22 mouse cellular contexts compared by ENCODE assay signal in genomic region chr6:86948746-86949145, GRCm38 (mm10).
DNase-seq lines count a peak whose midpoint lies in the region; ATAC-seq lines count a peak whose summit lies in the region.
"Had no signal": no experiment of that assay in that cellular context is flagged by ENCODE, and none has a peak within 500 bp of the region (broad histone marks: within the 10 kb centered on the region; RNA-seq: fewer than 3 reads in every experiment).

No protein-coding gene starts in this region.

- no peak overlapping the region for H3K27ac ChIP-seq in forebrain, embryonic 15.5 days (replicated peaks)
- H3K27ac ChIP-seq: embryonic facial prominence, embryonic 13.5 days; heart, embryonic 15.5 days; hindbrain, embryonic 13.5 days; hindbrain, postnatal 0 days had no signal

- no peaks in the 10 kb centered on the region for H3K9me3 ChIP-seq in forebrain, embryonic 15.5 days
- H3K9me3 ChIP-seq: embryonic facial prominence, embryonic 13.5 days; heart, embryonic 15.5 days; hindbrain, embryonic 13.5 days had no signal

- peak; percentile 31 for DNase-seq in 416B (ENCODE audit: low read depth)
- DNase-seq in B cell, adult 2 months, result peak; percentile 11 to 23
- DNase-seq in ZHBTc4 (ENCODE audit: low read depth, low spot score), result peak; percentile 10
- DNase-seq in left cerebral cortex, adult 11 months (ENCODE audit: low spot score), result no peak
- DNase-seq in thymus, postnatal 25 days, result no peak
- DNase-seq in layer of hippocampus, adult 11-12 months (ENCODE audit: low spot score), result no peak
- DNase-seq: adrenal gland, postnatal 10 days; cerebellum, adult 11-12 months; cerebellum, adult 9-10 months; cerebellum, postnatal 25 days; gastrocnemius, postnatal 14 days; heart, adult 18-20 months; heart, postnatal 14 days; kidney, adult 2 months had no signal

- WGBS in forebrain, embryonic 15.5 days, result 82% methylated on average over 2 of the region's 2 CpGs

- H3K9ac ChIP-seq in forebrain, embryonic 15.5 days (replicated peaks), result no peak overlapping the region
- H3K9ac ChIP-seq: embryonic facial prominence, embryonic 13.5 days; heart, embryonic 15.5 days; hindbrain, embryonic 13.5 days had no signal

- no peaks in the 10 kb centered on the region for H3K27me3 ChIP-seq in forebrain, embryonic 15.5 days
- H3K27me3 ChIP-seq: embryonic facial prominence, embryonic 13.5 days; heart, embryonic 15.5 days; hindbrain, embryonic 13.5 days had no signal

- H3K4me2 ChIP-seq in forebrain, embryonic 15.5 days (replicated peaks), result no peak overlapping the region
- H3K4me2 ChIP-seq: embryonic facial prominence, embryonic 13.5 days; heart, embryonic 11.5 days; heart, embryonic 15.5 days; hindbrain, embryonic 13.5 days had no signal

- no peak overlapping the region for H3K4me3 ChIP-seq in forebrain, embryonic 15.5 days
- H3K4me3 ChIP-seq: embryonic facial prominence, embryonic 13.5 days; heart, embryonic 15.5 days; hindbrain, embryonic 13.5 days had no signal

- H3K4me1 ChIP-seq in forebrain, embryonic 15.5 days, result no peaks in the 10 kb centered on the region
- H3K4me1 ChIP-seq: embryonic facial prominence, embryonic 13.5 days; heart, embryonic 15.5 days had no signal

- peaks cover 31% of the 10 kb centered on the region for H3K36me3 ChIP-seq in forebrain, embryonic 15.5 days

- peak; percentile 27; the same call in 1 of the 2 replicates for ATAC-seq in granulocyte monocyte progenitor cell, adult 5-6 weeks (replicated peaks; ENCODE audit: poor library complexity, severe bottlenecking)
- ATAC-seq in forebrain, embryonic 15.5 days (replicated peaks), result no peak
- ATAC-seq: forebrain, embryonic 14.5 days; hindbrain, postnatal 0 days had no signal

Comparison
In these comparisons a context has a peak if more than half of its experiments do, and no peak if none do; other contexts are left out.
1. DNase-seq: peak in 416B (single experiment), B cell, adult 2 months (2 of 2) and ZHBTc4 (single experiment); none in left cerebral cortex, adult 11 months (single experiment), thymus, postnatal 25 days (single experiment) and layer of hippocampus, adult 11-12 months (single experiment).